Mouse (Mus musculus): ENCODE measurements around the gene Ttll10. TPM values are rescaled to one million over a fixed set of nuclear protein-coding genes. Genes with fewer than 3 reads are reported as not detected.

Ttll10 gene
- polyA plus RNA-seq, 1 experiment from 2014 or later: 4.6 TPM

DNA sequence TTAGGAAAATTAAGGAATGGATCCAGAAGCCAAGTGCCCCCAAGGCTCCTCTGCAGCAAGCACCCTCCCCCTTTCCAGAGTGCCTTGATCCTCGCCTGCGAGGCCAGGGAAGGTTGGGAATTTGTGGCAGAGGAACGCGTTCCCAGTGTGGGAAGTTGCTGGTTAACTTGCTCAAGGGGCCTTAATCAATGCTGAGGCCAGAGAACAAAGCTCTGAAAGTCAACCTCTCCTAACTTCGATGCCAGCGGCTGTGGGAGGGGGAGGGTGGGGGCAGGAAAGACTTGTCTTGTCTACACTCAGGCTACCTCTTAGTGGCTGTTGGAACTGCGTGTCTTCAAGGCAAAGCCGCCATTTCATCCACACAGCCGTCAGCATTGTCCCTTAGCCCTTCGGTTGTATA lies 1.5 kb downstream of the Ttll10 start:
- 56% methylated on average over 10 of the region's 10 CpGs for WGBS
- Histone ChIP-seq H3K27ac (ENCODE audit: low read length) (peak overlapping the region; percentile 64; the same call in 1 of the 2 replicates), H3K4me1 (ENCODE audit: control insufficient read depth, insufficient read depth, low read length) (no peaks in the 10 kb centered on the region; the same call in 1 of the 2 replicates)

DNA sequence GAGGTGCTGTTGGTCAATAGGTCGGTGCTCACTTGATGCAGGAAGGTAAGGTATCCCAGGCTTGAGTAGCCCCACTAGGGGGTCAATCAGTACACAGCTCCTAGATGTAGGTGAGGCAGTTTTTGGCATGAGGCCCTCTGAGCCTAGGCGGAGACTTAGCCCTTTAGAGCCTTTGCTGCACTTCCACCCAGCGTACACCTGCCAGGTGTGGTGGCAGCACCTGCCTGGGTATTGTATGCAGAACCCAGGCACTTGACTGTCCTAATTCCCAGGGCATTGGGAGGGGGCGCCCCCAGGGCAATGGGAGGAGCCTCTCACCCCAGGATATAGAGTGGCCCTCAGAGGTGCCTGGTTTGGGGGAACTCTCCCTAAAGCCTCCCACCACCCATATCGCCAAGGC lies 4.0 kb downstream of the Ttll10 start:
- peak overlapping the region; percentile 50 for H3K4me2 ChIP-seq (ENCODE audit: low read depth, low read length)
- peak overlapping the region; percentile 46; the same call in 1 of the 2 replicates for H3K4me3 ChIP-seq (replicated peaks; ENCODE audit: low read length)
- no peak overlapping the region for H3K9ac ChIP-seq (ENCODE audit: low read length)
- no peaks in the 10 kb centered on the region for H3K27me3 ChIP-seq (ENCODE audit: control insufficient read depth, insufficient read depth, low read length)
- H3K27ac ChIP-seq (ENCODE audit: low read length): peak overlapping the region; percentile 5
- no peaks in the 10 kb centered on the region for H3K36me3 ChIP-seq (ENCODE audit: control insufficient read depth, insufficient read depth, low read length)
- no peaks in the 10 kb centered on the region; the same call in 1 of the 2 replicates for H3K4me1 ChIP-seq (ENCODE audit: control insufficient read depth, insufficient read depth, low read length)
- WGBS: 80% methylated on average over 5 of the region's 5 CpGs
- ATAC-seq (ENCODE audit: insufficient read depth, low FRiP score): no peak
- H3K9me3 ChIP-seq (replicated peaks; ENCODE audit: control insufficient read depth, low read length): no peaks in the 10 kb centered on the region

More for the DNA sequence above, 1.5 kb downstream of the Ttll10 start:
- Histone ChIP-seq H3K9ac (ENCODE audit: low read length) (peak overlapping the region; percentile 65), H3K36me3 (ENCODE audit: control insufficient read depth, insufficient read depth, low read length) (no peaks in the 10 kb centered on the region), H3K4me3 (replicated peaks; ENCODE audit: low read length) (peak overlapping the region; percentile 46), H3K27me3 (ENCODE audit: control insufficient read depth, insufficient read depth, low read length) (no peaks in the 10 kb centered on the region), H3K4me2 (ENCODE audit: low read depth, low read length) (peak overlapping the region; percentile 50), H3K9me3 (replicated peaks; ENCODE audit: control insufficient read depth, low read length) (no peaks in the 10 kb centered on the region)
- ATAC-seq (ENCODE audit: insufficient read depth, low FRiP score): no peak

DNA sequence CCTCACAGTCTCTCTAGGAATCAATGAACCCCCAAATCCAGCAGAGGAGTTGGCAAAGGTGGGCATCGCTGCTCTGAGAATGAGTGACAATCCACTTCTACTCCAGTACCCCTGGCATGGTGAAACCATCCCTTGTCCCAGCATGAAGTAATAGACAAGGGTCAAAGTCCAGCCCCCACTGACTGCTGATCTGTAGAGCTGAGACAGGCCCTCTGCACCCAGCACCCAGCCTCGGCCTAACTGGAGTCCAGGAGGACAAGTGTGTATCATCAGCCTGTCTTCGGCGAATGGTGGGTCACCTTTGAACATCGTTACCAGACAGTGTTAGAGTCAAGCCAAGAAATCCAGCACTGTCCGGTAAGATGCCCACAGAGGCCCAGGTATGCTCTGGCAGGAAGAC lies 4.6 kb downstream of the Ttll10 start:
- peak overlapping the region; percentile 50 for H3K4me2 ChIP-seq (ENCODE audit: low read depth, low read length)
- WGBS: 87% methylated on average over 6 of the region's 6 CpGs
- H3K36me3 ChIP-seq (ENCODE audit: control insufficient read depth, insufficient read depth, low read length): no peaks in the 10 kb centered on the region
- no peaks in the 10 kb centered on the region for H3K27me3 ChIP-seq (ENCODE audit: control insufficient read depth, insufficient read depth, low read length)
- no peak overlapping the region for H3K4me3 ChIP-seq (replicated peaks; ENCODE audit: low read length)
- H3K9ac ChIP-seq (ENCODE audit: low read length): no peak overlapping the region
- H3K27ac ChIP-seq (ENCODE audit: low read length): peak overlapping the region; percentile 5; the same call in 1 of the 2 replicates
- H3K9me3 ChIP-seq (replicated peaks; ENCODE audit: control insufficient read depth, low read length): no peaks in the 10 kb centered on the region
- H3K4me1 ChIP-seq (ENCODE audit: control insufficient read depth, insufficient read depth, low read length): no peaks in the 10 kb centered on the region; the same call in 1 of the 2 replicates
- ATAC-seq (ENCODE audit: insufficient read depth, low FRiP score): no peak

DNA sequence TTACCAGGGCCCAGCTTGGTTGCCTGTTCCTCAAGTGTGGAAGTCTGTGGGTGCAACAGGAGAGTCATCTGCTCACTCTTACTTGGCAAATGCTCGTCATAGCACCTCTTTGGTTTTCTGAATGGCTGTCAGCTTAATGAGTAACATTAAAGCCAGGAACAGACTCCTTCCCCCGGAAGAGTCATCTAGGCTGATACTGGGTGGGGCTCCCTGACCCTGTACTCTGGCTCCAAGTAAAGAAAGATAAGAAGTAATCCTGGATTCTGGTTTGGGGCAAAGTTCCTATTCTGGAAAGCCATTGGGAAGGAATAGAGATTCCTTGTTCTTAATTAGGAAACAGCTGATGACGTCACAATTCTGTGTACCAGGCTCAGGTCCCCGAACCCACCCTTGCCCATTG lies 5.1 kb downstream of the Ttll10 start:
- ATAC-seq (ENCODE audit: insufficient read depth, low FRiP score): no peak
- H3K9ac ChIP-seq (ENCODE audit: low read length): no peak overlapping the region

DNA sequence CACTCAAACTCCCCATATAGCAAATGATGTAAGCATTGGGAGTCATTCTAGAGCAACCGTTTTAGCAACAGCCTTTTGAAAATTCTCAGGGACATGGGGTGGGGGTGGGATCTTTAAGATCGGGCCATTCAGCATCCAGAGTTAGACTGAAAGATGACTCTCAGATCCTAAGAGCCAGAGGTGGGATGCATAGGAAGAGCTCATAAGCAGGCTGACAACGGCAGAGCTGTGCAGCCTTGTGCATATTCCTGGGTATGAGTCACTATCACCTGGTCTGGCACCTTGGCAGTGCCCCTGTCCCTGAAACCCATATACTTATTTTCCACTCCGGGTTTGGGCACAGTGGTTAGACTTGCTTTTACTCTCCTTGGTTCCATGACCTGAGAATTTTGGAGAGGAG lies 6.1 kb downstream of the Ttll10 start:
- no peak for ATAC-seq (ENCODE audit: insufficient read depth, low FRiP score)
- Histone ChIP-seq H3K4me3 (replicated peaks; ENCODE audit: low read length) (no peak overlapping the region), H3K27me3 (ENCODE audit: control insufficient read depth, insufficient read depth, low read length) (no peaks in the 10 kb centered on the region), H3K27ac (ENCODE audit: low read length) (no peak overlapping the region), H3K9me3 (replicated peaks; ENCODE audit: control insufficient read depth, low read length) (no peaks in the 10 kb centered on the region), H3K9ac (ENCODE audit: low read length) (no peak overlapping the region), H3K4me1 (ENCODE audit: control insufficient read depth, insufficient read depth, low read length) (no peaks in the 10 kb centered on the region; the same call in 1 of the 2 replicates), H3K36me3 (ENCODE audit: control insufficient read depth, insufficient read depth, low read length) (no peaks in the 10 kb centered on the region), H3K4me2 (ENCODE audit: low read depth, low read length) (no peak overlapping the region)
- 70% methylated on average over 4 of the region's 4 CpGs for WGBS

More for the DNA sequence above, 5.1 kb downstream of the Ttll10 start:
- H3K36me3 ChIP-seq (ENCODE audit: control insufficient read depth, insufficient read depth, low read length): no peaks in the 10 kb centered on the region
- WGBS: 65% methylated on average over 4 of the region's 4 CpGs
- H3K27ac ChIP-seq (ENCODE audit: low read length): peak overlapping the region; percentile 37; the same call in 1 of the 2 replicates
- H3K4me1 ChIP-seq (ENCODE audit: control insufficient read depth, insufficient read depth, low read length): no peaks in the 10 kb centered on the region; the same call in 1 of the 2 replicates
- peak overlapping the region; percentile 50; the same call in 1 of the 2 replicates for H3K4me2 ChIP-seq (ENCODE audit: low read depth, low read length)
- no peak overlapping the region for H3K4me3 ChIP-seq (replicated peaks; ENCODE audit: low read length)
- H3K9me3 ChIP-seq (replicated peaks; ENCODE audit: control insufficient read depth, low read length): no peaks in the 10 kb centered on the region
- no peaks in the 10 kb centered on the region for H3K27me3 ChIP-seq (ENCODE audit: control insufficient read depth, insufficient read depth, low read length)

DNA sequence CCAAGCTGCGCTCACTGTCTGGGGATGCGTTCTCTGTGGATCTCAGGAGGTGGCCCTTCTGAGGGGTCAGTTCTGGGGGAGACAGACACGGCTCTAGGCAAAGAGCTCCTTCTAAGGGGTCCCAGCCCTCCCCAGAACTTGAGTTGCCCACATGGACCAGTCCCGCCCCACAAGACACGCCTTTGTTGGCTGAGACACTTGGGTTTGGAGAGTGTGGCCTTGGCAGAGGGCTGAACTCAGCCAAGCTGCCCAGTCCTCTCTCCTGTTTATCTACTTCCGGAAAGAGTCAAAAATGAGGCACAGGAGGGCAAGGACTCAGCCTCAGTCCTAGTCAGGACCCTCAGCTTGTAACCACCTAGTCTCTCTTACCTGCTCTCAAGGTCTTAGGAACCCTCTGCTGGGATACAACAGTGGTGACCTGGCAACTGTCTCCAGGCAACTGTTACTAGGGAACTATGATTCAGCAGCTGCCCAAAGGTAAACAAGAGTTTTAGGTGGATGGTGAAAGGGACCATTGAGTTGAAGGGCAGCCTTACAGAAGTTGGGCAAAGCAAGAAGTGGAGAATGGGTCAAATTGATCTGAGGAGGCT lies 8.7 kb downstream of the Ttll10 start:
- Histone ChIP-seq H3K9ac (ENCODE audit: low read length) (no peak overlapping the region), H3K27ac (ENCODE audit: low read length) (no peak overlapping the region), H3K36me3 (ENCODE audit: control insufficient read depth, insufficient read depth, low read length) (no peaks in the 10 kb centered on the region), H3K4me2 (ENCODE audit: low read depth, low read length) (no peak overlapping the region), H3K4me1 (ENCODE audit: control insufficient read depth, insufficient read depth, low read length) (no peaks in the 10 kb centered on the region; the same call in 1 of the 2 replicates), H3K4me3 (replicated peaks; ENCODE audit: low read length) (no peak overlapping the region), H3K27me3 (ENCODE audit: control insufficient read depth, insufficient read depth, low read length) (no peaks in the 10 kb centered on the region), H3K9me3 (replicated peaks; ENCODE audit: control insufficient read depth, low read length) (no peaks in the 10 kb centered on the region)
- 48% methylated on average over 6 of the region's 6 CpGs for WGBS
- ATAC-seq (ENCODE audit: insufficient read depth, low FRiP score): peak; percentile 39; the same call in 1 of the 2 replicates

DNA sequence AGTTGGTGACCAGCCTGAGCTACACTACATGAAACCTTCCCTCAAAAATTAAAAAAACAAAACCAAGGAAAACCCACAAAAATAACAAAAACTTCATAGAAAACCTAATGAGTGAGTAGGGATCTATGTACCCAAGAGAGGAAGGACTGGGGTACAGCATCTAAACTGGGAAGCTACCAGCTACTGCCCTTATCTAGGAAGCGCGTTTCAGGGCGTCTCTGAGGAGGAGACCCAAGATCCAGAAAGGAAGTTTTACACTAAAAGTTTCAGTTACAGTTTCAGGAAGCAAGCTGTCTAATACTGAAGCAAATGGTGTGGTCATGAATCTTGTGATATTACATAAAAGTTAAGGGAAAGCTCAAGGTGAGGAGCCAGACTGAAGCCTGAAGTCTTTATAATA lies 9.4 kb downstream of the Ttll10 start:
- Histone ChIP-seq H3K9ac (ENCODE audit: low read length) (no peak overlapping the region), H3K27me3 (ENCODE audit: control insufficient read depth, insufficient read depth, low read length) (no peaks in the 10 kb centered on the region), H3K36me3 (ENCODE audit: control insufficient read depth, insufficient read depth, low read length) (no peaks in the 10 kb centered on the region), H3K9me3 (replicated peaks; ENCODE audit: control insufficient read depth, low read length) (no peaks in the 10 kb centered on the region), H3K27ac (ENCODE audit: low read length) (no peak overlapping the region), H3K4me1 (ENCODE audit: control insufficient read depth, insufficient read depth, low read length) (no peaks in the 10 kb centered on the region), H3K4me2 (ENCODE audit: low read depth, low read length) (no peak overlapping the region), H3K4me3 (replicated peaks; ENCODE audit: low read length) (no peak overlapping the region)
- WGBS: 58% methylated on average over 3 of the region's 3 CpGs
- ATAC-seq (ENCODE audit: insufficient read depth, low FRiP score): no peak

DNA sequence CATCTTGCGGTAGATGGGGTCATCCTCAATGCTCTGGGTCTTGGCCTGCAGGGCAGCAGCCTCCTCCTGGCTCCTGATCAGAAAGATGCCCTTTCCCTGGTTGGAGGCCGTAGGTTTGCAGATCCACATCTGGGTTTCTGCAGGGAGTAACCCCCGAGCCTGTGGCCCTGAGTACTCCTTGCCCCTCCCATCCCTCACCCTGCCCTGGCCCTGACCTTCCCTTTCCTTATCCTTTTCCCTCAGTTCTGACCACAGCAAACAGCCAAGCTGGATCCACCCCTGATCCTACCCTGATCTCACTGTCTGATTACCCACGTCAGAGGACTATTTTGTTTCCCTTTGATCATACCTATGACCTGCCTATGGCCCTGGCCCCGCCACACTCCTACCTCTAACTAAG lies 14.5 kb downstream of the Ttll10 start:
- no peaks in the 10 kb centered on the region for H3K27me3 ChIP-seq (ENCODE audit: control insufficient read depth, insufficient read depth, low read length)
- 60% methylated on average over 5 of the region's 5 CpGs for WGBS
- no peak overlapping the region for H3K4me2 ChIP-seq (ENCODE audit: low read depth, low read length)
- H3K27ac ChIP-seq (ENCODE audit: low read length): no peak overlapping the region
- no peak overlapping the region for H3K9ac ChIP-seq (ENCODE audit: low read length)
- no peaks in the 10 kb centered on the region for H3K9me3 ChIP-seq (replicated peaks; ENCODE audit: control insufficient read depth, low read length)
- no peaks in the 10 kb centered on the region for H3K4me1 ChIP-seq (ENCODE audit: control insufficient read depth, insufficient read depth, low read length)
- no peaks in the 10 kb centered on the region for H3K36me3 ChIP-seq (ENCODE audit: control insufficient read depth, insufficient read depth, low read length)
- H3K4me3 ChIP-seq (replicated peaks; ENCODE audit: low read length): no peak overlapping the region
- peak; percentile 41; the same call in 1 of the 2 replicates for ATAC-seq (ENCODE audit: insufficient read depth, low FRiP score)

DNA sequence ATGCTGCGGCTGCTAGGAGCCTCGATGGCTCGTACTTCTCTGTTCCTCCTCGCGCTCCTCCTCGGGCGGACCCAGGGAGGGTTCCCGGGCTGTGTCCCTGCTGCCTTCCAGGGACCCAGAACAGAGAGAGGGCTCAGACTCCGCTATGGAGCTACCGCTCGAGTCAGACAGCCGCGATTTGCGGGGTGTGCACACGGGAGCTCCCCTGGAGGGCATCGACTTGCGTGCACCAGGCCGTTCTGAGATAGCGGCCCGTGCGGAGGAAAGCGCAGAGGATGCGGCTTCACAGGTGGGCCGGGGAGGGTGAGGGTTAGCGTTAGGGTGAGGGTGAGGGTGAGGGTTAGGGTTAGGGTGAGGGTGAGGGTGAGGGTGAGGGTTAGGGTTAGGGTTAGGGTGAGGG lies 24.3 kb downstream of the Ttll10 start:
- Histone ChIP-seq H3K4me1 (ENCODE audit: control insufficient read depth, insufficient read depth, low read length) (peaks cover 20% of the 10 kb centered on the region), H3K9ac (ENCODE audit: low read length) (no peak overlapping the region), H3K27me3 (ENCODE audit: control insufficient read depth, insufficient read depth, low read length) (peaks cover 6% of the 10 kb centered on the region), H3K9me3 (replicated peaks; ENCODE audit: control insufficient read depth, low read length) (no peaks in the 10 kb centered on the region), H3K36me3 (ENCODE audit: control insufficient read depth, insufficient read depth, low read length) (no peaks in the 10 kb centered on the region), H3K4me2 (ENCODE audit: low read depth, low read length) (peak overlapping the region; percentile 19; the same call in 1 of the 2 replicates), H3K27ac (ENCODE audit: low read length) (no peak overlapping the region), H3K4me3 (replicated peaks; ENCODE audit: low read length) (0 out of 2 replicates have a peak overlapping the region, but pooled peaks have one; percentile 14)
- ATAC-seq (ENCODE audit: insufficient read depth, low FRiP score): no peak
- 22% methylated on average over 25 of the region's 25 CpGs for WGBS
